Mouse (Mus musculus): ENCODE measurements at regions not wholly inside any gene's neighbourhood (a gene's known extent, or its start where the extent isn't known, plus 50 kb on each side); places are given as distances from the start of the nearest gene placed in this dataset.
A peak's percentile ranks its signal among the peaks of the same experiment; 100 is the strongest.
"Not testable (repeated sequence)": the region's sequence is repeated elsewhere in the genome, so short reads cannot be mapped to it uniquely, and the experiment has no call there.

GRCm38 (mm10) chr14:52821617-52822016 is 326.1 kb upstream of the Olfr1507 start:
- H3K27ac ChIP-seq (ENCODE audit: control insufficient read depth, insufficient read depth, low read length); H3K27me3 ChIP-seq (ENCODE audit: control insufficient read depth, insufficient read depth, low read length); H3K4me1 ChIP-seq (replicated peaks; ENCODE audit: control insufficient read depth, insufficient read depth, low read length); H3K4me3 ChIP-seq (ENCODE audit: control insufficient read depth, insufficient read depth, low read length); H3K36me3 ChIP-seq (ENCODE audit: control insufficient read depth, insufficient read depth, low read length); DNase-seq: not testable (repeated sequence)
- WGBS: no CpG with 5 or more reads among the region's 4 CpGs

GRCm38 (mm10) chr14:52811128-52811415 is 315.5 kb upstream of the Olfr1507 start:
- not testable (repeated sequence) for H3K27ac ChIP-seq (ENCODE audit: control insufficient read depth, insufficient read depth, low read length); H3K4me1 ChIP-seq (replicated peaks; ENCODE audit: control insufficient read depth, insufficient read depth, low read length); H3K4me3 ChIP-seq (ENCODE audit: control insufficient read depth, insufficient read depth, low read length); DNase-seq; H3K27me3 ChIP-seq (ENCODE audit: control insufficient read depth, insufficient read depth, low read length); H3K36me3 ChIP-seq (ENCODE audit: control insufficient read depth, insufficient read depth, low read length)
- WGBS: 81% methylated on average over 4 of the region's 5 CpGs

GRCm38 (mm10) chr14:52810275-52811127 is 315.0 kb upstream of the Olfr1507 start:
- DNase-seq: peak; percentile 82
- not testable (repeated sequence) for H3K27ac ChIP-seq (ENCODE audit: control insufficient read depth, insufficient read depth, low read length); H3K4me1 ChIP-seq (replicated peaks; ENCODE audit: control insufficient read depth, insufficient read depth, low read length); H3K27me3 ChIP-seq (ENCODE audit: control insufficient read depth, insufficient read depth, low read length); H3K36me3 ChIP-seq (ENCODE audit: control insufficient read depth, insufficient read depth, low read length); H3K4me3 ChIP-seq (ENCODE audit: control insufficient read depth, insufficient read depth, low read length)
- 63% methylated on average over 8 of the region's 8 CpGs for WGBS

GRCm38 (mm10) chr14:52801705-52802104 is 306.2 kb upstream of the Olfr1507 start:
- DNase-seq; H3K4me3 ChIP-seq (ENCODE audit: control insufficient read depth, insufficient read depth, low read length); H3K27ac ChIP-seq (ENCODE audit: control insufficient read depth, insufficient read depth, low read length); H3K4me1 ChIP-seq (replicated peaks; ENCODE audit: control insufficient read depth, insufficient read depth, low read length); H3K27me3 ChIP-seq (ENCODE audit: control insufficient read depth, insufficient read depth, low read length); H3K36me3 ChIP-seq (ENCODE audit: control insufficient read depth, insufficient read depth, low read length): not testable (repeated sequence)
- 58% methylated on average over 2 of the region's 2 CpGs for WGBS

- not testable (repeated sequence) for H3K27ac ChIP-seq (ENCODE audit: control insufficient read depth, insufficient read depth, low read length); DNase-seq
- WGBS: 96% methylated on average over 7 of the region's 9 CpGs
Measured at GRCm38 (mm10) chr14:52792600-52792999, 297.1 kb upstream of the Olfr1507 start.

GRCm38 (mm10) chr14:52791828-52792227 is 296.3 kb upstream of the Olfr1507 start:
- not testable (repeated sequence) for H3K4me1 ChIP-seq (replicated peaks; ENCODE audit: control insufficient read depth, insufficient read depth, low read length); H3K27me3 ChIP-seq (ENCODE audit: control insufficient read depth, insufficient read depth, low read length); H3K27ac ChIP-seq (ENCODE audit: control insufficient read depth, insufficient read depth, low read length); H3K4me3 ChIP-seq (ENCODE audit: control insufficient read depth, insufficient read depth, low read length); H3K36me3 ChIP-seq (ENCODE audit: control insufficient read depth, insufficient read depth, low read length)
- 30% methylated on average over 6 of the region's 6 CpGs for WGBS
- peak; percentile 16 for DNase-seq

More at GRCm38 (mm10) chr14:52792600-52792999, 297.1 kb upstream of the Olfr1507 start:
- not testable (repeated sequence) for H3K27me3 ChIP-seq (ENCODE audit: control insufficient read depth, insufficient read depth, low read length); H3K4me3 ChIP-seq (ENCODE audit: control insufficient read depth, insufficient read depth, low read length); H3K4me1 ChIP-seq (replicated peaks; ENCODE audit: control insufficient read depth, insufficient read depth, low read length); H3K36me3 ChIP-seq (ENCODE audit: control insufficient read depth, insufficient read depth, low read length)

GRCm38 (mm10) chr14:52782832-52783231 is 287.3 kb upstream of the Olfr1507 start:
- not testable (repeated sequence) for DNase-seq; H3K36me3 ChIP-seq (ENCODE audit: control insufficient read depth, insufficient read depth, low read length); H3K4me1 ChIP-seq (replicated peaks; ENCODE audit: control insufficient read depth, insufficient read depth, low read length); H3K27me3 ChIP-seq (ENCODE audit: control insufficient read depth, insufficient read depth, low read length); H3K4me3 ChIP-seq (ENCODE audit: control insufficient read depth, insufficient read depth, low read length); H3K27ac ChIP-seq (ENCODE audit: control insufficient read depth, insufficient read depth, low read length)
- WGBS: 39% methylated on average over 4 of the region's 4 CpGs

GRCm38 (mm10) chr14:52775816-52776215 is 280.3 kb upstream of the Olfr1507 start:
- 27% methylated on average over 2 of the region's 2 CpGs for WGBS
- H3K36me3 ChIP-seq (ENCODE audit: control insufficient read depth, insufficient read depth, low read length); H3K27me3 ChIP-seq (ENCODE audit: control insufficient read depth, insufficient read depth, low read length); H3K27ac ChIP-seq (ENCODE audit: control insufficient read depth, insufficient read depth, low read length); H3K4me3 ChIP-seq (ENCODE audit: control insufficient read depth, insufficient read depth, low read length); H3K4me1 ChIP-seq (replicated peaks; ENCODE audit: control insufficient read depth, insufficient read depth, low read length): not testable (repeated sequence)
- peak; percentile 24 for DNase-seq

GRCm38 (mm10) chr14:52769450-52769849 is 273.9 kb upstream of the Olfr1507 start:
- H3K4me1 ChIP-seq (replicated peaks; ENCODE audit: control insufficient read depth, insufficient read depth, low read length); H3K27me3 ChIP-seq (ENCODE audit: control insufficient read depth, insufficient read depth, low read length); H3K36me3 ChIP-seq (ENCODE audit: control insufficient read depth, insufficient read depth, low read length); H3K4me3 ChIP-seq (ENCODE audit: control insufficient read depth, insufficient read depth, low read length); H3K27ac ChIP-seq (ENCODE audit: control insufficient read depth, insufficient read depth, low read length): not testable (repeated sequence)
- DNase-seq: peak; percentile 41
- WGBS: 75% methylated on average over 1 of the region's 1 CpGs

- H3K27me3 ChIP-seq (ENCODE audit: control insufficient read depth, insufficient read depth, low read length); H3K4me3 ChIP-seq (ENCODE audit: control insufficient read depth, insufficient read depth, low read length); H3K4me1 ChIP-seq (replicated peaks; ENCODE audit: control insufficient read depth, insufficient read depth, low read length); H3K36me3 ChIP-seq (ENCODE audit: control insufficient read depth, insufficient read depth, low read length); H3K27ac ChIP-seq (ENCODE audit: control insufficient read depth, insufficient read depth, low read length): not testable (repeated sequence)
- WGBS: 13% methylated on average over 1 of the region's 1 CpGs
- DNase-seq: peak; percentile 27
Measured at GRCm38 (mm10) chr14:52752159-52752558, 256.6 kb upstream of the Olfr1507 start.

- not testable (repeated sequence) for H3K4me3 ChIP-seq (ENCODE audit: control insufficient read depth, insufficient read depth, low read length); H3K27ac ChIP-seq (ENCODE audit: control insufficient read depth, insufficient read depth, low read length); H3K4me1 ChIP-seq (replicated peaks; ENCODE audit: control insufficient read depth, insufficient read depth, low read length); H3K36me3 ChIP-seq (ENCODE audit: control insufficient read depth, insufficient read depth, low read length); DNase-seq; H3K27me3 ChIP-seq (ENCODE audit: control insufficient read depth, insufficient read depth, low read length)
- 3% methylated on average over 2 of the region's 3 CpGs for WGBS
Measured at GRCm38 (mm10) chr14:52726680-52727079, 231.1 kb upstream of the Olfr1507 start.
